Mouse (Mus musculus) cortical plate, adult 2 months (tissue): ENCODE data around the gene Rps19.

ENCODE experiments used
- CTCF ChIP-seq: fragments of 200-500 bp; IDR thresholded peaks from 2 replicates; pipeline ENCODE4 v1.5.1; 2011; ENCODE audit warnings: mild to moderate bottlenecking, control low read depth, low read length; ENCODE audit not compliant: insufficient read depth; ENCODE audit errors: extremely low read depth
- POLR2A ChIP-seq: fragments of 200-500 bp; IDR thresholded peaks from 2 replicates; pipeline ENCODE4 v1.6.1; 2011; ENCODE audit warnings: mild to moderate bottlenecking, low read length, control low read depth; ENCODE audit not compliant: insufficient read depth; ENCODE audit errors: extremely low read depth

DNA sequence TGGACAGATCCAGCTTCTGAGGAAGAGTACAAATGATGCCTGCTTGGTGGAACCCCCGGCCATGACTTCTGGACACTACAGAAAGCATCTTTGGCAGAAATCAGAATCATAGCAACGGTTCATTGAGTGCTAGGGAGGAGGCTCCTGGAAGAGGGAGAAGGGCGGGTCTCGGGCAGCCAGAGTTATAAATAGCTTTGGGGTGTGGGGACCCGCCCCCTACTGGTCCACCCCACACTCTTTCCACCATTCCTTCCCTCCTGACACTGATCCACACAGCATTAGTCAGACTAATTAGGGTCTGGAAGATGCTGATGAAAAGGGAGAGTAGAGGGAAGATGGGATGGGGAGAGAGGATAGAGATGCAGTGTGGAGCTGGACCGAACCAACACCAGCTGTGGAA lies 22.4 kb downstream of the Rps19 start:
- TF ChIP-seq CTCF (no peak), POLR2A (no peak)
